Mouse (Mus musculus): ENCODE measurements at regions not wholly inside any gene's neighbourhood (a gene's known extent, or its start where the extent isn't known, plus 50 kb on each side); places are given as distances from the start of the nearest gene placed in this dataset.

- Histone ChIP-seq H3K27me3 (replicated peaks; ENCODE audit: control insufficient read depth, insufficient read depth, low read length) (no peaks in the 10 kb centered on the region), H3K9me3 (ENCODE audit: control insufficient read depth, low read length) (no peaks in the 10 kb centered on the region), H3K4me3 (ENCODE audit: low read depth, low read length) (no peak overlapping the region), H3K9ac (ENCODE audit: low read depth, low read length) (no peak overlapping the region), H3K27ac (ENCODE audit: low read depth, low read length) (no peak overlapping the region), H3K4me2 (no peak overlapping the region), H3K4me1 (replicated peaks; ENCODE audit: control insufficient read depth, insufficient read depth, low read length) (no peaks in the 10 kb centered on the region), H3K36me3 (ENCODE audit: control insufficient read depth, insufficient read depth, low read length) (no peaks in the 10 kb centered on the region)
- no peak for ATAC-seq (replicated peaks; ENCODE audit: low FRiP score)
- WGBS: 93% methylated on average over 2 of the region's 2 CpGs
- no peak for DNase-seq (ENCODE audit: low spot score)
Observed at GRCm38 (mm10) chr15:59888996-59889395, 127.4 kb downstream of the 4933412E24Rik start.

GRCm38 (mm10) chr15:59888131-59888459 is 128.3 kb downstream of the 4933412E24Rik start:
- H3K9ac ChIP-seq (ENCODE audit: low read depth, low read length): no peak overlapping the region
- WGBS: 23% methylated on average over 2 of the region's 2 CpGs
- DNase-seq (ENCODE audit: low spot score): no peak
- H3K4me3 ChIP-seq (ENCODE audit: low read depth, low read length): no peak overlapping the region
- H3K27me3 ChIP-seq (replicated peaks; ENCODE audit: control insufficient read depth, insufficient read depth, low read length): no peaks in the 10 kb centered on the region
- H3K36me3 ChIP-seq (ENCODE audit: control insufficient read depth, insufficient read depth, low read length): no peaks in the 10 kb centered on the region
- H3K27ac ChIP-seq (ENCODE audit: low read depth, low read length): no peak overlapping the region
- H3K4me2 ChIP-seq: no peak overlapping the region
- ATAC-seq (replicated peaks; ENCODE audit: low FRiP score): no peak
- no peaks in the 10 kb centered on the region for H3K4me1 ChIP-seq (replicated peaks; ENCODE audit: control insufficient read depth, insufficient read depth, low read length)
- H3K9me3 ChIP-seq (ENCODE audit: control insufficient read depth, low read length): no peaks in the 10 kb centered on the region

- Histone ChIP-seq H3K27ac (ENCODE audit: low read depth, low read length) (no peak overlapping the region), H3K9ac (ENCODE audit: low read depth, low read length) (no peak overlapping the region), H3K4me3 (ENCODE audit: low read depth, low read length) (no peak overlapping the region), H3K4me2 (no peak overlapping the region), H3K9me3 (ENCODE audit: control insufficient read depth, low read length) (no peaks in the 10 kb centered on the region), H3K4me1 (replicated peaks; ENCODE audit: control insufficient read depth, insufficient read depth, low read length) (no peaks in the 10 kb centered on the region), H3K36me3 (ENCODE audit: control insufficient read depth, insufficient read depth, low read length) (no peaks in the 10 kb centered on the region), H3K27me3 (replicated peaks; ENCODE audit: control insufficient read depth, insufficient read depth, low read length) (no peaks in the 10 kb centered on the region)
- 39% methylated on average over 5 of the region's 5 CpGs for WGBS
- DNase-seq (ENCODE audit: low spot score): no peak
- no peak for ATAC-seq (replicated peaks; ENCODE audit: low FRiP score)
Observed at GRCm38 (mm10) chr15:59887381-59888130, 128.9 kb downstream of the 4933412E24Rik start.

- Histone ChIP-seq H3K4me2 (no peak overlapping the region), H3K27me3 (replicated peaks; ENCODE audit: control insufficient read depth, insufficient read depth, low read length) (no peaks in the 10 kb centered on the region), H3K4me3 (ENCODE audit: low read depth, low read length) (no peak overlapping the region), H3K4me1 (replicated peaks; ENCODE audit: control insufficient read depth, insufficient read depth, low read length) (no peaks in the 10 kb centered on the region), H3K9ac (ENCODE audit: low read depth, low read length) (no peak overlapping the region), H3K9me3 (ENCODE audit: control insufficient read depth, low read length) (no peaks in the 10 kb centered on the region), H3K36me3 (ENCODE audit: control insufficient read depth, insufficient read depth, low read length) (no peaks in the 10 kb centered on the region), H3K27ac (ENCODE audit: low read depth, low read length) (no peak overlapping the region)
- DNase-seq (ENCODE audit: low spot score) (no peak), ATAC-seq (replicated peaks; ENCODE audit: low FRiP score) (no peak)
- WGBS: 70% methylated on average over 2 of the region's 2 CpGs
Observed at GRCm38 (mm10) chr15:59886036-59886435, 130.4 kb downstream of the 4933412E24Rik start.

- Histone ChIP-seq H3K9ac (ENCODE audit: low read depth, low read length) (no peak overlapping the region), H3K36me3 (ENCODE audit: control insufficient read depth, insufficient read depth, low read length) (no peaks in the 10 kb centered on the region), H3K4me3 (ENCODE audit: low read depth, low read length) (no peak overlapping the region), H3K27ac (ENCODE audit: low read depth, low read length) (no peak overlapping the region), H3K4me1 (replicated peaks; ENCODE audit: control insufficient read depth, insufficient read depth, low read length) (no peaks in the 10 kb centered on the region), H3K9me3 (ENCODE audit: control insufficient read depth, low read length) (no peaks in the 10 kb centered on the region), H3K4me2 (no peak overlapping the region), H3K27me3 (replicated peaks; ENCODE audit: control insufficient read depth, insufficient read depth, low read length) (no peaks in the 10 kb centered on the region)
- DNase-seq (ENCODE audit: low spot score) (no peak), ATAC-seq (replicated peaks; ENCODE audit: low FRiP score) (no peak)
- 81% methylated on average over 5 of the region's 5 CpGs for WGBS
Observed at GRCm38 (mm10) chr15:59882444-59882843, 134.0 kb downstream of the 4933412E24Rik start.

- no peak for ATAC-seq (replicated peaks; ENCODE audit: low FRiP score)
- no peak overlapping the region for H3K4me2 ChIP-seq
- no peak overlapping the region for H3K9ac ChIP-seq (ENCODE audit: low read depth, low read length)
- no peak overlapping the region for H3K4me3 ChIP-seq (ENCODE audit: low read depth, low read length)
- no peaks in the 10 kb centered on the region for H3K9me3 ChIP-seq (ENCODE audit: control insufficient read depth, low read length)
- H3K4me1 ChIP-seq (replicated peaks; ENCODE audit: control insufficient read depth, insufficient read depth, low read length): no peaks in the 10 kb centered on the region
- DNase-seq (ENCODE audit: low spot score): no peak
- H3K27ac ChIP-seq (ENCODE audit: low read depth, low read length): no peak overlapping the region
- 86% methylated on average over 5 of the region's 5 CpGs for WGBS
- no peaks in the 10 kb centered on the region for H3K36me3 ChIP-seq (ENCODE audit: control insufficient read depth, insufficient read depth, low read length)
- H3K27me3 ChIP-seq (replicated peaks; ENCODE audit: control insufficient read depth, insufficient read depth, low read length): no peaks in the 10 kb centered on the region
Observed at GRCm38 (mm10) chr15:59880426-59880825, 136.0 kb downstream of the 4933412E24Rik start.

- Histone ChIP-seq H3K4me3 (ENCODE audit: low read depth, low read length) (no peak overlapping the region), H3K9ac (ENCODE audit: low read depth, low read length) (no peak overlapping the region), H3K27ac (ENCODE audit: low read depth, low read length) (no peak overlapping the region), H3K36me3 (ENCODE audit: control insufficient read depth, insufficient read depth, low read length) (no peaks in the 10 kb centered on the region), H3K4me2 (no peak overlapping the region), H3K4me1 (replicated peaks; ENCODE audit: control insufficient read depth, insufficient read depth, low read length) (no peaks in the 10 kb centered on the region), H3K27me3 (replicated peaks; ENCODE audit: control insufficient read depth, insufficient read depth, low read length) (no peaks in the 10 kb centered on the region), H3K9me3 (ENCODE audit: control insufficient read depth, low read length) (no peaks in the 10 kb centered on the region)
- ATAC-seq (replicated peaks; ENCODE audit: low FRiP score): no peak
- WGBS: 79% methylated on average over 4 of the region's 4 CpGs
- no peak for DNase-seq (ENCODE audit: low spot score)
Observed at GRCm38 (mm10) chr15:59879311-59879710, 137.1 kb downstream of the 4933412E24Rik start.

GRCm38 (mm10) chr15:59876279-59876742 is 140.1 kb downstream of the 4933412E24Rik start:
- Histone ChIP-seq H3K36me3 (ENCODE audit: control insufficient read depth, insufficient read depth, low read length) (no peaks in the 10 kb centered on the region), H3K9me3 (ENCODE audit: control insufficient read depth, low read length) (no peaks in the 10 kb centered on the region), H3K4me3 (ENCODE audit: low read depth, low read length) (no peak overlapping the region), H3K4me2 (no peak overlapping the region), H3K27me3 (replicated peaks; ENCODE audit: control insufficient read depth, insufficient read depth, low read length) (no peaks in the 10 kb centered on the region), H3K27ac (ENCODE audit: low read depth, low read length) (no peak overlapping the region), H3K4me1 (replicated peaks; ENCODE audit: control insufficient read depth, insufficient read depth, low read length) (no peaks in the 10 kb centered on the region), H3K9ac (ENCODE audit: low read depth, low read length) (no peak overlapping the region)
- DNase-seq (ENCODE audit: low spot score) (no peak), ATAC-seq (replicated peaks; ENCODE audit: low FRiP score) (no peak)
- 75% methylated on average over 7 of the region's 7 CpGs for WGBS

GRCm38 (mm10) chr15:59866701-59867100 is 149.7 kb downstream of the 4933412E24Rik start:
- ATAC-seq (replicated peaks; ENCODE audit: low FRiP score): no peak
- no peaks in the 10 kb centered on the region for H3K27me3 ChIP-seq (replicated peaks; ENCODE audit: control insufficient read depth, insufficient read depth, low read length)
- WGBS: 86% methylated on average over 8 of the region's 8 CpGs
- no peak for DNase-seq (ENCODE audit: low spot score)
- no peaks in the 10 kb centered on the region for H3K9me3 ChIP-seq (ENCODE audit: control insufficient read depth, low read length)
- no peak overlapping the region for H3K4me2 ChIP-seq
- H3K9ac ChIP-seq (ENCODE audit: low read depth, low read length): no peak overlapping the region
- no peak overlapping the region for H3K27ac ChIP-seq (ENCODE audit: low read depth, low read length)
- no peaks in the 10 kb centered on the region for H3K36me3 ChIP-seq (ENCODE audit: control insufficient read depth, insufficient read depth, low read length)
- no peak overlapping the region for H3K4me3 ChIP-seq (ENCODE audit: low read depth, low read length)
- no peaks in the 10 kb centered on the region for H3K4me1 ChIP-seq (replicated peaks; ENCODE audit: control insufficient read depth, insufficient read depth, low read length)
